Mouse (Mus musculus): ENCODE measurements around the gene Ddx54. TPM values are rescaled to one million over a fixed set of nuclear protein-coding genes. Genes with fewer than 3 reads are reported as not detected.
A peak's percentile ranks its signal among the peaks of the same experiment; 100 is the strongest.

Gene Ddx54
- polyA plus RNA-seq, 1 experiment from 2014 or later = 27.1 TPM

DNA sequence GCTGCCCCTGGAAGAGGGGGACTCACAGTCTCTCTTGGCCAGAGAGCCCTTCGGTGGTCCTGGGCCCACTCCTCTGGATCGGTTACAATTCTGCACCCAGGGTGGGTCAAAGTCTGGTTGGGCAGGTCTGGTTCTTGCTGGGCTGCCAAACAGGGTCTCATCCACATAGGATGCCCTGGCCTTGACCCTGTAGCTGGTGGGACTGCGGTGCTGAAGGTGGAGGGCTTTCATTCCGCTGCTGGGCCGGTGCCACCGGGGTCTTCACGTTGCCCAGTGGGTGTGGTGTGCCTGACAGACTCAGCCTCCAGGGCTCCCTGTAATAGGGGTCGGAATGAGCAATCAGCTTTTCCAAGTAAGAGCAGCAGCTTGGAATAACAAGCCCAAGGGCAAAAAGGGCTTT, 1.1 kb upstream of the Ddx54 start:
- no peaks in the 10 kb centered on the region for H3K36me3 ChIP-seq (ENCODE audit: control insufficient read depth, insufficient read depth, low read length)
- H3K4me1 ChIP-seq (ENCODE audit: control insufficient read depth, insufficient read depth, low read length) = peaks cover 12% of the 10 kb centered on the region
- no peaks in the 10 kb centered on the region for H3K9me3 ChIP-seq (ENCODE audit: control insufficient read depth, low read depth, low read length)
- no peaks in the 10 kb centered on the region for H3K27me3 ChIP-seq (ENCODE audit: control insufficient read depth, insufficient read depth, low read length)
- WGBS = 47% methylated on average over 8 of the region's 8 CpGs
- H3K4me3 ChIP-seq (ENCODE audit: low read depth, low read length) = peak overlapping the region; percentile 57
- peak overlapping the region; percentile 36; the same call in 1 of the 2 replicates for H3K9ac ChIP-seq (replicated peaks; ENCODE audit: low read depth, low read length)
- no peak for ATAC-seq (ENCODE audit: insufficient number of reproducible peaks, insufficient read depth, low FRiP score, low read depth)
- no peak overlapping the region for H3K27ac ChIP-seq (ENCODE audit: low read length)
- H3K4me2 ChIP-seq (replicated peaks; ENCODE audit: low read depth, low read length) = peak overlapping the region; percentile 83

GRCm38 (mm10) chr5:120612822-120613604, 474 bp downstream of the Ddx54 start:
- ATAC-seq (ENCODE audit: insufficient number of reproducible peaks, insufficient read depth, low FRiP score, low read depth) = peak; percentile 93
- H3K36me3 ChIP-seq (ENCODE audit: control insufficient read depth, insufficient read depth, low read length) = peaks cover 11% of the 10 kb centered on the region; the same call in 1 of the 2 replicates
- peak overlapping the region; percentile 67 for H3K9ac ChIP-seq (replicated peaks; ENCODE audit: low read depth, low read length)
- peak overlapping the region; percentile 92 for H3K4me2 ChIP-seq (replicated peaks; ENCODE audit: low read depth, low read length)
- peak overlapping the region; percentile 66; the same call in 1 of the 2 replicates for H3K27ac ChIP-seq (ENCODE audit: low read length)
- no peaks in the 10 kb centered on the region for H3K27me3 ChIP-seq (ENCODE audit: control insufficient read depth, insufficient read depth, low read length)
- no peaks in the 10 kb centered on the region for H3K9me3 ChIP-seq (ENCODE audit: control insufficient read depth, low read depth, low read length)
- H3K4me1 ChIP-seq (ENCODE audit: control insufficient read depth, insufficient read depth, low read length) = peaks cover 12% of the 10 kb centered on the region
- WGBS = under 1% methylated on average over 69 of the region's 69 CpGs
- H3K4me3 ChIP-seq (ENCODE audit: low read depth, low read length) = peak overlapping the region; percentile 57

- ATAC-seq (ENCODE audit: insufficient number of reproducible peaks, insufficient read depth, low FRiP score, low read depth) = no peak
- Histone ChIP-seq H3K4me3 (ENCODE audit: low read depth, low read length) (no peak overlapping the region), H3K9me3 (ENCODE audit: control insufficient read depth, low read depth, low read length) (no peaks in the 10 kb centered on the region), H3K9ac (replicated peaks; ENCODE audit: low read depth, low read length) (no peak overlapping the region), H3K36me3 (ENCODE audit: control insufficient read depth, insufficient read depth, low read length) (peaks cover 39% of the 10 kb centered on the region), H3K27ac (ENCODE audit: low read length) (no peak overlapping the region), H3K4me2 (replicated peaks; ENCODE audit: low read depth, low read length) (no peak overlapping the region), H3K4me1 (ENCODE audit: control insufficient read depth, insufficient read depth, low read length) (peaks cover 12% of the 10 kb centered on the region), H3K27me3 (ENCODE audit: control insufficient read depth, insufficient read depth, low read length) (no peaks in the 10 kb centered on the region)
- WGBS = 91% methylated on average over 4 of the region's 4 CpGs
Measured at GRCm38 (mm10) chr5:120615903-120616302, 3.4 kb downstream of the Ddx54 start.

DNA sequence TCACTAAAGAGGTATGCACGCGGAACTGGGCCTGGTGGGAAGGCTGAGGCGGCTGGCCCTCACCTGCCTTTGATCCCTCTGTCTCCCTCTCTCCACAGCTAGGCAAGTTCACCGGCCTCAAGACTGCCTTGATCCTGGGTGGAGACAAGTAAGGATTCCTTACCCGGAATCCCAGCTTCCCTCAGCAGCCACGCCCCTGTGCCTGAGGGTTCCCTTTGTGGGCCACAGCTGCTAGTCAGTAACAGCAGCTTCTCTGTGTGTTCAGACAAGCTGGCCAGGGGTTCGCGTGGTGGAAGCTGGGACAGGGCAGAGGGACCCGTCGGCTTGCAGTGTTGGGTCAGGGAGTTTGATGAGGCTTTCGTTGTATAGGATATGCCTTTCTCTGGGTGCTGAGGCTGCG, 6.2 kb downstream of the Ddx54 start:
- Histone ChIP-seq H3K27ac (ENCODE audit: low read length) (no peak overlapping the region), H3K4me3 (ENCODE audit: low read depth, low read length) (no peak overlapping the region), H3K4me2 (replicated peaks; ENCODE audit: low read depth, low read length) (no peak overlapping the region), H3K9me3 (ENCODE audit: control insufficient read depth, low read depth, low read length) (no peaks in the 10 kb centered on the region), H3K4me1 (ENCODE audit: control insufficient read depth, insufficient read depth, low read length) (peaks cover 4% of the 10 kb centered on the region; the same call in 1 of the 2 replicates), H3K27me3 (ENCODE audit: control insufficient read depth, insufficient read depth, low read length) (no peaks in the 10 kb centered on the region), H3K36me3 (ENCODE audit: control insufficient read depth, insufficient read depth, low read length) (peaks cover 58% of the 10 kb centered on the region), H3K9ac (replicated peaks; ENCODE audit: low read depth, low read length) (no peak overlapping the region)
- ATAC-seq (ENCODE audit: insufficient number of reproducible peaks, insufficient read depth, low FRiP score, low read depth) = no peak
- 81% methylated on average over 12 of the region's 12 CpGs for WGBS

GRCm38 (mm10) chr5:120619201-120619600, 6.7 kb downstream of the Ddx54 start:
- H3K4me1 ChIP-seq (ENCODE audit: control insufficient read depth, insufficient read depth, low read length) = no peaks in the 10 kb centered on the region; the same call in 1 of the 2 replicates
- WGBS = 11% methylated on average over 5 of the region's 5 CpGs
- peaks cover 63% of the 10 kb centered on the region for H3K36me3 ChIP-seq (ENCODE audit: control insufficient read depth, insufficient read depth, low read length)
- ATAC-seq (ENCODE audit: insufficient number of reproducible peaks, insufficient read depth, low FRiP score, low read depth) = no peak
- H3K9me3 ChIP-seq (ENCODE audit: control insufficient read depth, low read depth, low read length) = no peaks in the 10 kb centered on the region
- H3K27ac ChIP-seq (ENCODE audit: low read length) = no peak overlapping the region
- H3K27me3 ChIP-seq (ENCODE audit: control insufficient read depth, insufficient read depth, low read length) = no peaks in the 10 kb centered on the region
- no peak overlapping the region for H3K4me2 ChIP-seq (replicated peaks; ENCODE audit: low read depth, low read length)
- H3K9ac ChIP-seq (replicated peaks; ENCODE audit: low read depth, low read length) = no peak overlapping the region
- H3K4me3 ChIP-seq (ENCODE audit: low read depth, low read length) = no peak overlapping the region

- H3K9ac ChIP-seq (replicated peaks; ENCODE audit: low read depth, low read length) = no peak overlapping the region
- no peak overlapping the region for H3K4me3 ChIP-seq (ENCODE audit: low read depth, low read length)
- H3K27ac ChIP-seq (ENCODE audit: low read length) = no peak overlapping the region
- H3K9me3 ChIP-seq (ENCODE audit: control insufficient read depth, low read depth, low read length) = no peaks in the 10 kb centered on the region
- peaks cover 73% of the 10 kb centered on the region for H3K36me3 ChIP-seq (ENCODE audit: control insufficient read depth, insufficient read depth, low read length)
- no peaks in the 10 kb centered on the region for H3K27me3 ChIP-seq (ENCODE audit: control insufficient read depth, insufficient read depth, low read length)
- 70% methylated on average over 18 of the region's 18 CpGs for WGBS
- H3K4me2 ChIP-seq (replicated peaks; ENCODE audit: low read depth, low read length) = no peak overlapping the region
- no peak for ATAC-seq (ENCODE audit: insufficient number of reproducible peaks, insufficient read depth, low FRiP score, low read depth)
- H3K4me1 ChIP-seq (ENCODE audit: control insufficient read depth, insufficient read depth, low read length) = no peaks in the 10 kb centered on the region
Measured at GRCm38 (mm10) chr5:120620375-120621077, 8.0 kb downstream of the Ddx54 start.

- no peaks in the 10 kb centered on the region for H3K4me1 ChIP-seq (ENCODE audit: control insufficient read depth, insufficient read depth, low read length)
- no peak overlapping the region for H3K4me2 ChIP-seq (replicated peaks; ENCODE audit: low read depth, low read length)
- H3K4me3 ChIP-seq (ENCODE audit: low read depth, low read length) = no peak overlapping the region
- H3K36me3 ChIP-seq (ENCODE audit: control insufficient read depth, insufficient read depth, low read length) = peaks cover 79% of the 10 kb centered on the region
- no peaks in the 10 kb centered on the region for H3K9me3 ChIP-seq (ENCODE audit: control insufficient read depth, low read depth, low read length)
- WGBS = 94% methylated on average over 23 of the region's 23 CpGs
- H3K9ac ChIP-seq (replicated peaks; ENCODE audit: low read depth, low read length) = no peak overlapping the region
- ATAC-seq (ENCODE audit: insufficient number of reproducible peaks, insufficient read depth, low FRiP score, low read depth) = no peak
- H3K27ac ChIP-seq (ENCODE audit: low read length) = no peak overlapping the region
- no peaks in the 10 kb centered on the region for H3K27me3 ChIP-seq (ENCODE audit: control insufficient read depth, insufficient read depth, low read length)
Measured at GRCm38 (mm10) chr5:120621078-120621765, 8.7 kb downstream of the Ddx54 start.

GRCm38 (mm10) chr5:120621846-120622197, 9.3 kb downstream of the Ddx54 start:
- Histone ChIP-seq H3K4me2 (replicated peaks; ENCODE audit: low read depth, low read length) (no peak overlapping the region), H3K4me1 (ENCODE audit: control insufficient read depth, insufficient read depth, low read length) (no peaks in the 10 kb centered on the region), H3K27ac (ENCODE audit: low read length) (no peak overlapping the region), H3K9me3 (ENCODE audit: control insufficient read depth, low read depth, low read length) (no peaks in the 10 kb centered on the region), H3K27me3 (ENCODE audit: control insufficient read depth, insufficient read depth, low read length) (no peaks in the 10 kb centered on the region), H3K36me3 (ENCODE audit: control insufficient read depth, insufficient read depth, low read length) (peaks cover 80% of the 10 kb centered on the region), H3K9ac (replicated peaks; ENCODE audit: low read depth, low read length) (no peak overlapping the region), H3K4me3 (ENCODE audit: low read depth, low read length) (no peak overlapping the region)
- WGBS = 90% methylated on average over 10 of the region's 10 CpGs
- ATAC-seq (ENCODE audit: insufficient number of reproducible peaks, insufficient read depth, low FRiP score, low read depth) = no peak

Data from stomach, embryonic 14.5 days (tissue).